Mouse (Mus musculus): ENCODE measurements around the gene Cstad.

DNA sequence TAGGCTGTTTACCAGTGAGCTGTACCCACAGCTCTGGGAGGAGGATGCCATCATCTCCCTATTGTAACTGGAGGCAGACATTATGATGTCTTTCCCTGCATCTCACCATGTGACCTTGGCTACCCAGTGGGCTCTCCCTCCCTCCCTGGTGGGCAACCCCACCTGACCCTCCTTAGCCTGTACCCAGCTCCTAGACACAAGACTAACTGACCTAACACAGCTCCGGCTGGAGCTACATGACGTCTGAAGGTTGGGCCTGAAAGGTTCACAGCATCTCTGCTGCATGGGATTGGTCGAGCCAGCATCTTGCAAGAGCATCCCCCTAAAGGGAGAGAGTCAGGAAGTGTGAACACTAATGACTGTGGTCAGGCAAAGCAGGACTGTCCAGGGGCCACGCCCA, 35.0 kb downstream of the Cstad start:
- no peak for TF ChIP-seq CTCF (IDR thresholded peaks at IDR 0.05; ENCODE audit: low read depth)
- no peak for TF ChIP-seq EP300 (IDR thresholded peaks at IDR 0.05; ENCODE audit: low read depth)

All from liver, embryonic 14.5 days (tissue).